In the genomic region with DNA sequence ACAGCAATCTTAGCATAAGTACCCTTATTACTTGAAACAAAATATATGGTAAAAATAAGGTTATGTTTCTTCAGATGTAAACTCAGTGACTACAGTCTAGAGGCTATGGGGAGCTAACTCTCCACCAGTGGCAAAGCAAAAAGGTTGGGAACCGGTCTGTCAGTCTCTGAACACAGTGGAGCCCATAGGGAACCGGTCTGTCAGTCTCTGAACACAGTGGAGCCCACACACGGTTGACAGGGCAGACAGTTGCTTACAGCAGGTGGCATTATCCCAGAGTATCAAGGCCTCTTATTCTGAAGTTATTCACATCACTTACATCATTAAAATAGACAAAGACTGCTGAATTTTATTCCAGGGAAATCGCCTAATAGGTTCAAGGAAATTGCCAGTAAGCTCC, we compare ENCODE assay signal across 18 mouse cellular contexts.
DNase-seq lines count a peak whose midpoint lies in the region; ATAC-seq and TF ChIP-seq lines count a peak whose summit lies in the region.
"Had no signal": no experiment of that assay in that cellular context is flagged by ENCODE, and none has a peak within 500 bp of the region (broad histone marks: within the 10 kb centered on the region; RNA-seq: fewer than 3 reads in every experiment).

No protein-coding gene starts in this region.

- H3K4me1 ChIP-seq in forebrain, embryonic 13.5 days = peaks cover 10% of the 10 kb centered on the region; the same call in 1 of the 2 replicates
- H3K4me1 ChIP-seq in forebrain, embryonic 10.5 days = no peaks in the 10 kb centered on the region
- H3K4me1 ChIP-seq in hindbrain, embryonic 13.5 days (replicated peaks) = no peaks in the 10 kb centered on the region
- H3K4me1 ChIP-seq: embryonic facial prominence, embryonic 10.5 days had no signal

- peak; percentile 66; the same call in 1 of the 2 replicates for ATAC-seq in forebrain, embryonic 13.5 days
- ATAC-seq in frontal cortex, adult (ENCODE audit: low TSS enrichment) = 0 out of 2 replicates have a peak, but pooled peaks have one; percentile 27
- no peak for ATAC-seq in hindbrain, embryonic 13.5 days (ENCODE audit: low FRiP score)
- ATAC-seq: hindbrain, embryonic 16.5 days; inflammation-experienced regulatory T-cells, adult 6 months had no signal

- H3K4me2 ChIP-seq in forebrain, embryonic 13.5 days = no peak overlapping the region
- no peak overlapping the region for H3K4me2 ChIP-seq in hindbrain, embryonic 13.5 days
- H3K4me2 ChIP-seq: heart, embryonic 12.5 days had no signal

- peaks cover 56% of the 10 kb centered on the region for H3K36me3 ChIP-seq in forebrain, embryonic 13.5 days (ENCODE audit: poor library complexity, severe bottlenecking)
- peaks cover 73% of the 10 kb centered on the region for H3K36me3 ChIP-seq in forebrain, embryonic 10.5 days (replicated peaks)
- peaks cover 56% of the 10 kb centered on the region for H3K36me3 ChIP-seq in hindbrain, embryonic 13.5 days

- H3K27me3 ChIP-seq in forebrain, embryonic 13.5 days = no peaks in the 10 kb centered on the region
- no peaks in the 10 kb centered on the region for H3K27me3 ChIP-seq in forebrain, embryonic 10.5 days (ENCODE audit: poor library complexity, severe bottlenecking)
- no peaks in the 10 kb centered on the region for H3K27me3 ChIP-seq in hindbrain, embryonic 13.5 days
- H3K27me3 ChIP-seq: heart, embryonic 12.5 days had no signal

- DNase-seq in forebrain, embryonic 10.5 days (ENCODE audit: extremely low spot score, low spot score) = no peak
- no peak for DNase-seq in frontal cortex, postnatal 36 days (ENCODE audit: low spot score in 2 of 2)
- DNase-seq in layer of hippocampus, adult 2 months (ENCODE audit: low spot score in 2 of 2) = no peak
- DNase-seq in layer of hippocampus, postnatal 10 days (ENCODE audit: low spot score in 2 of 2) = no peak
- peak; percentile 58 for DNase-seq in brain, embryonic 14.5 days (ENCODE audit: low read depth)
- DNase-seq: adrenal gland, postnatal 10 days; cerebellum, adult 11-12 months; cerebellum, adult 9-10 months; gastrocnemius, postnatal 14 days; heart, postnatal 36 days; kidney, adult 18-20 months had no signal

- no peaks in the 10 kb centered on the region for H3K9me3 ChIP-seq in forebrain, embryonic 13.5 days (replicated peaks)
- H3K9me3 ChIP-seq in forebrain, embryonic 10.5 days = no peaks in the 10 kb centered on the region
- H3K9me3 ChIP-seq in hindbrain, embryonic 13.5 days = no peaks in the 10 kb centered on the region
- H3K9me3 ChIP-seq: embryonic facial prominence, embryonic 10.5 days; heart, embryonic 12.5 days had no signal

- TF ChIP-seq POLR2A in brain, embryonic 14.5 days (IDR thresholded peaks at IDR 0.05; ENCODE audit: borderline replicate concordance, extremely low read depth, insufficient read depth, insufficient read length, poor library complexity, severe bottlenecking) = no peak

- WGBS in forebrain, embryonic 13.5 days = 45% methylated on average over 4 of the region's 4 CpGs
- 92% methylated on average over 4 of the region's 4 CpGs for WGBS in forebrain, embryonic 10.5 days
- 80% methylated on average over 4 of the region's 4 CpGs for whole genome bisulfite sequencing in hindbrain, embryonic 13.5 days

- no peak for TF ChIP-seq CTCF in layer of hippocampus, adult 2 months (conservative IDR thresholded peaks at IDR 0.05)
- TF ChIP-seq CTCF in brain, embryonic 14.5 days (IDR thresholded peaks at IDR 0.05; ENCODE audit: borderline replicate concordance, extremely low read depth, insufficient read depth, insufficient read length) = no peak

- no peak overlapping the region for H3K27ac ChIP-seq in forebrain, embryonic 13.5 days
- no peak overlapping the region for H3K27ac ChIP-seq in forebrain, embryonic 10.5 days
- peak overlapping the region; percentile 8; the same call in 1 of the 2 replicates for H3K27ac ChIP-seq in layer of hippocampus, adult 2 months
- no peak overlapping the region for H3K27ac ChIP-seq in hindbrain, embryonic 13.5 days
- H3K27ac ChIP-seq: embryonic facial prominence, embryonic 10.5 days had no signal

- no peak overlapping the region for H3K9ac ChIP-seq in forebrain, embryonic 13.5 days
- H3K9ac ChIP-seq in hindbrain, embryonic 13.5 days = no peak overlapping the region
- H3K9ac ChIP-seq: heart, embryonic 12.5 days had no signal

- H3K4me3 ChIP-seq in forebrain, embryonic 13.5 days = no peak overlapping the region
- no peak overlapping the region for H3K4me3 ChIP-seq in forebrain, embryonic 10.5 days
- no peak overlapping the region for H3K4me3 ChIP-seq in layer of hippocampus, adult 2 months
- no peak overlapping the region for H3K4me3 ChIP-seq in hindbrain, embryonic 13.5 days
- H3K4me3 ChIP-seq: embryonic facial prominence, embryonic 10.5 days; heart, embryonic 12.5 days had no signal
